Mouse (Mus musculus) midbrain, postnatal 0 days (tissue): ENCODE data around the gene Car5a. TPM values are rescaled to one million over a fixed set of nuclear protein-coding genes. Genes with fewer than 3 reads are reported as not detected.
A peak's percentile ranks its signal among the peaks of the same experiment; 100 is the strongest.

ENCODE experiments used
- ATAC-seq: fragments of 200-750 bp; cut with Nextera tagmentation; 2 replicates; pipeline ENCODE4 v1.8.0; 2017; ENCODE audit warnings: moderate number of reproducible peaks, mild to moderate bottlenecking, moderate TSS enrichment, moderate library complexity; ENCODE audit not compliant: low FRiP score
- DNase-seq: peaks from one replicate; pipeline ENCODE4 v3.0.0-alpha.2; 2015; ENCODE audit warnings: low spot score
- H3K27ac ChIP-seq: fragments of 300-500 bp; sonication (generic); 2 replicates; pipeline ENCODE4 v1.5.1; 2014; ENCODE audit warnings: low read depth, mild to moderate bottlenecking, low read length, mixed read lengths
- H3K27me3 ChIP-seq: fragments of 300-500 bp; sonication (generic); 2 replicates; pipeline ENCODE4 v1.6.1; 2014; ENCODE audit warnings: low read length, control low read depth, mixed read lengths; ENCODE audit not compliant: insufficient read depth
- H3K36me3 ChIP-seq: fragments of 300-500 bp; sonication (generic); 2 replicates; pipeline ENCODE4 v1.6.1; 2014; ENCODE audit warnings: low read length, control low read depth, mixed read lengths; ENCODE audit not compliant: insufficient read depth
- H3K4me1 ChIP-seq: fragments of 300-500 bp; sonication (generic); 2 replicates; pipeline ENCODE4 v1.6.1; 2014; ENCODE audit warnings: mild to moderate bottlenecking, control low read depth, antibody characterized with exemption, low read length, mixed read lengths; ENCODE audit not compliant: insufficient read depth
- H3K4me2 ChIP-seq: fragments of 300-500 bp; sonication (generic); 2 replicates; pipeline ENCODE4 v1.6.1; 2014; ENCODE audit warnings: low read depth, mild to moderate bottlenecking, low read length, mixed read lengths; ENCODE audit not compliant: poor library complexity, severe bottlenecking
- H3K4me3 ChIP-seq: fragments of 300-500 bp; sonication (generic); 2 replicates; pipeline ENCODE4 v1.5.1; 2014; ENCODE audit warnings: low read depth, mild to moderate bottlenecking, low read length, moderate library complexity
- H3K9ac ChIP-seq: fragments of 300-500 bp; sonication (generic); replicated peaks from 2 replicates; pipeline ENCODE4 v1.6.1; 2014; ENCODE audit warnings: mild to moderate bottlenecking, low read length, moderate library complexity, mixed read lengths; ENCODE audit not compliant: poor library complexity, severe bottlenecking
- H3K9me3 ChIP-seq: fragments of 300-500 bp; sonication (generic); 2 replicates; pipeline ENCODE4 v1.6.1; 2016; ENCODE audit warnings: low read length, control low read depth
- CTCF ChIP-seq: IDR thresholded peaks from 2 replicates; pipeline ENCODE4 v1.5.1; 2016; ENCODE audit warnings: antibody characterized with exemption, mild to moderate bottlenecking
- WGBS: fragments of 180-500 bp; shearing (Covaris S2); extraction: QIAGEN DNeasy Blood & Tissue Kit; methylation state at CpG from one replicate; pipeline ENCODE4 v1.1.7; 2014; 5-methylcytosine and 5-hydroxymethylcytosine counted together
- polyA plus RNA-seq: library from polyadenylated mRNA; unstranded; fragments of >200 nt; fragmentation: Nextera tagmentation; extraction: Ambion mirVana; gene quantifications from 2 replicates; pipeline ENCODE4 v1.2.1, GENCODE M21; 2015
- total RNA-seq: library from RNA; depleted of rRNA; stranded (reverse); fragments of >200 nt; gene quantifications from 2 replicates; pipeline ENCODE4 v1.2.3, GENCODE M21; 2014

Car5a gene
- total and polyA plus RNA-seq, 2 experiments from 2014 or later = 0.22 TPM; not detected in 1

- Histone ChIP-seq H3K9ac (peak overlapping the region; percentile 98; the same call in 1 of the 2 replicates), H3K27me3 (no peaks in the 10 kb centered on the region), H3K4me2 (no peak overlapping the region; the same call in 1 of the 2 replicates), H3K4me3 (peak overlapping the region; percentile 89; the same call in 1 of the 2 replicates), H3K27ac (no peak overlapping the region), H3K36me3 (peaks cover 3% of the 10 kb centered on the region; the same call in 1 of the 2 replicates), H3K4me1 (peaks cover 6% of the 10 kb centered on the region; the same call in 1 of the 2 replicates), H3K9me3 (no peaks in the 10 kb centered on the region)
- TF ChIP-seq CTCF = no peak
- no peak for DNase-seq
- no peak for ATAC-seq
Measured at GRCm38 (mm10) chr8:121952122-121952521, 7.4 kb upstream of the Car5a start.

- Histone ChIP-seq H3K4me2 (peak overlapping the region; percentile 79), H3K4me3 (peak overlapping the region; percentile 89), H3K27ac (peak overlapping the region; percentile 98; the same call in 1 of the 2 replicates), H3K9me3 (no peaks in the 10 kb centered on the region), H3K9ac (peak overlapping the region; percentile 98), H3K27me3 (no peaks in the 10 kb centered on the region), H3K4me1 (peaks cover 6% of the 10 kb centered on the region; the same call in 1 of the 2 replicates), H3K36me3 (peaks cover 3% of the 10 kb centered on the region; the same call in 1 of the 2 replicates)
- ATAC-seq (no peak), DNase-seq (no peak)
- TF ChIP-seq CTCF = no peak
- WGBS = 34% methylated on average over 7 of the region's 7 CpGs
Measured at GRCm38 (mm10) chr8:121951656-121952009, 6.9 kb upstream of the Car5a start.

GRCm38 (mm10) chr8:121950749-121951655 lies 6.3 kb upstream of the Car5a start:
- Histone ChIP-seq H3K4me2 (peak overlapping the region; percentile 79), H3K4me3 (peak overlapping the region; percentile 89), H3K36me3 (peaks cover 3% of the 10 kb centered on the region; the same call in 1 of the 2 replicates), H3K27ac (peak overlapping the region; percentile 98), H3K9me3 (no peaks in the 10 kb centered on the region), H3K27me3 (no peaks in the 10 kb centered on the region), H3K9ac (peak overlapping the region; percentile 98), H3K4me1 (peaks cover 6% of the 10 kb centered on the region; the same call in 1 of the 2 replicates)
- TF ChIP-seq CTCF = peak; percentile 44
- ATAC-seq (0 out of 2 replicates have a peak, but pooled peaks have one; percentile 2), DNase-seq (peak; percentile 52)
- WGBS = under 1% methylated on average over 73 of the region's 97 CpGs

- Histone ChIP-seq H3K27me3 (no peaks in the 10 kb centered on the region), H3K27ac (peak overlapping the region; percentile 98), H3K36me3 (peaks cover 3% of the 10 kb centered on the region; the same call in 1 of the 2 replicates), H3K9me3 (no peaks in the 10 kb centered on the region), H3K9ac (peak overlapping the region; percentile 98), H3K4me1 (peaks cover 6% of the 10 kb centered on the region; the same call in 1 of the 2 replicates), H3K4me3 (peak overlapping the region; percentile 89), H3K4me2 (peak overlapping the region; percentile 79)
- ATAC-seq (peak; percentile 94), DNase-seq (peak; percentile 100)
- under 1% methylated on average over 52 of the region's 66 CpGs for WGBS
- TF ChIP-seq CTCF = no peak
Measured at GRCm38 (mm10) chr8:121949941-121950748, 5.4 kb upstream of the Car5a start.

GRCm38 (mm10) chr8:121949222-121949800 lies 4.6 kb upstream of the Car5a start, which contains the start of gene Banp:
Gene Banp (plus strand): TSS chr8:121949750.
- Histone ChIP-seq H3K9ac (peak within 1 kb of the TSS; percentile 98), H3K27ac (peak within 1 kb of the TSS; percentile 98), H3K4me2 (peak within 1 kb of the TSS; percentile 79), H3K4me3 (peak within 1 kb of the TSS; percentile 89), H3K27me3 (no peaks in the 10 kb centered on the region), H3K36me3 (no peaks in the 10 kb centered on the region), H3K4me1 (peaks cover 6% of the 10 kb centered on the region; the same call in 1 of the 2 replicates), H3K9me3 (no peaks in the 10 kb centered on the region)
- ATAC-seq = no peak
- no peak for DNase-seq
- no peak for TF ChIP-seq CTCF
- WGBS = 65% methylated on average over 6 of the region's 6 CpGs
